Mouse (Mus musculus) heart, embryonic 16.5 days (tissue): ENCODE measurements around the gene Dnal4. TPM values are rescaled to one million over a fixed set of nuclear protein-coding genes. Genes with fewer than 3 reads are reported as not detected.

Source experiments
- ATAC-seq: fragments of 200-750 bp; cut with Nextera tagmentation; replicated peaks from 2 replicates; pipeline ENCODE4 v1.8.0; 2017; ENCODE audit warnings: moderate number of reproducible peaks; ENCODE audit not compliant: insufficient read depth, low FRiP score; ENCODE audit errors: extremely low read depth
- H3K27ac ChIP-seq: fragments of 300-500 bp; sonication (generic); 2 replicates; pipeline ENCODE4 v1.5.1; 2014; ENCODE audit warnings: mild to moderate bottlenecking, low read length, control low read depth, moderate library complexity
- H3K27me3 ChIP-seq: fragments of 300-500 bp; sonication (generic); 2 replicates; pipeline ENCODE4 v1.6.1; 2014; ENCODE audit warnings: low read length, mixed read lengths; ENCODE audit not compliant: control insufficient read depth, insufficient read depth
- H3K36me3 ChIP-seq: fragments of 300-500 bp; sonication (generic); 2 replicates; pipeline ENCODE4 v1.6.1; 2014; ENCODE audit not compliant: control insufficient read depth, insufficient read depth
- H3K4me1 ChIP-seq: fragments of 300-500 bp; sonication (generic); 2 replicates; pipeline ENCODE4 v1.6.1; 2014; ENCODE audit warnings: low read length, mixed read lengths; ENCODE audit not compliant: control insufficient read depth, insufficient read depth
- H3K4me2 ChIP-seq: fragments of 300-500 bp; sonication (generic); 2 replicates; pipeline ENCODE4 v1.6.1; 2014; ENCODE audit warnings: low read depth, mild to moderate bottlenecking, control low read depth, low read length
- H3K4me3 ChIP-seq: fragments of 300-500 bp; sonication (generic); 2 replicates; pipeline ENCODE4 v1.5.1; 2014; ENCODE audit warnings: mild to moderate bottlenecking, control low read depth, low read length
- H3K9ac ChIP-seq: fragments of 300-500 bp; sonication (generic); 2 replicates; pipeline ENCODE4 v1.6.1; 2014; ENCODE audit warnings: low read length, control low read depth
- H3K9me3 ChIP-seq: fragments of 300-500 bp; sonication (generic); replicated peaks from 2 replicates; pipeline ENCODE4 v1.6.1; 2016; ENCODE audit warnings: low read length; ENCODE audit not compliant: control insufficient read depth
- WGBS: fragments of 180-500 bp; shearing (Covaris S2); extraction: QIAGEN DNeasy Blood & Tissue Kit; methylation state at CpG from one replicate; pipeline ENCODE4 v1.1.7; 2014; 5-methylcytosine and 5-hydroxymethylcytosine counted together
- polyA plus RNA-seq: library from polyadenylated mRNA; unstranded; fragments of >200 nt; fragmentation: Nextera tagmentation; extraction: Ambion mirVana; gene quantifications from 2 replicates; pipeline ENCODE4 v1.2.1, GENCODE M21; 2015

Dnal4 gene
- polyA plus RNA-seq: 43.5 and 45.3 TPM in 2 replicates

DNA sequence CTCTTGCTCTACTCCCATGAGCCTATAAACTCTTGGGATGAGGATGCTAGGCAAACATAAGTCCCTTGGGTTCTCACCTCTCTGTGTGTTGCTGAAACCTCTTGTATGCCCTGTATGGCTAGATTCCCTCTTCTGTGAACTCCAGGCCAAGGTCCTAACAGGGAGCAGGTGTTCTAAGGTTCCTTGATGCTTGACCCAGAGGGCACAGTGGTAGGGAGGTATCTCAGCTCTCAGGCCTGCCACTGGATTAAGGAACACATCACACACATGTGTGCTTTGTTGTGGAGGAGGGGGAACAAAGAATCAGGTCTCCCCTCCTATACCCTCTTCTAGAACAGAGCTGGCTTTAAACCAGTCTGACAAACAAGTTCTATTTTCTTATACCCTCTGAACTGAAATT lies at the start of gene Dnal4:
Gene Dnal4 (minus strand): TSS at position 101 of the 400 bp plus-strand sequence.
- Histone ChIP-seq H3K4me2 (no peak within 1 kb of the TSS), H3K9me3 (no peaks in the 10 kb centered on the region), H3K27me3 (no peaks in the 10 kb centered on the region), H3K4me3 (no peak within 1 kb of the TSS), H3K9ac (no peak within 1 kb of the TSS), H3K4me1 (peaks cover 6% of the 10 kb centered on the region), H3K36me3 (no peaks in the 10 kb centered on the region), H3K27ac (no peak within 1 kb of the TSS)
- no peak for ATAC-seq

DNA sequence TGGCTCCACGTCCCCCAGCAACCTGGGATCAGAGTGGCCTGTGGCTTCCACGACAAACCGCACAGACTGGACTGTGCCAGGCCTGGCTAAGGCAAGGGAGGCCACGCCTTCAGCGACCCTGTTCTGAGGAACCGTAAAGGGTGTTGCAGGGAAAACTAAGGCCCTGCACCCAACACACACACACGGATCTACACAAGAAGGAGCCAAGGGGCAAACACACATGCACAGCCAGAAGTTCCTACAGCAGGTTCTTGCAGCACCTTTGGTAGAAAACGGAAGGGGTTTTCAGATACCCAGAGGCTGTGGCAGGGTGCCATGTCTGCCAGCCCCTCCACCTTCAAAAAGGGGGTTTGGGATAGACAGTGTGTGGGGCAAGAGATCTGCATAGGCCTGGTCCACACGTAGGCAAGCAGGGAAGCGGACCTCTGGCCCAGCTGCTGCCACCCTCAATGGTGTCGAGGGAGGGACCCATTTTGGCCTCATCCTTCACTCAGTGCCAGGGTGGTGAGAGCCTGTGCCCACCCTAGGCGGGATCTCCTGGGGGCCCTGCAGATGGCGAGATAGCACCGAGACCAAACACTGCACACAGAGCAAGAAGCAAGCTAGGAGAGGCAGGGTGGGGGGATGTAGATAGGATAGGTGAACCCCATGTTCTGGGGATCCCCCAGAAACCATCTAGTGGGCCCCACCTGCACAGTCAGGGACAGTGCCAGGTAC lies 49.6 kb upstream of the Dnal4 start:
- H3K9ac ChIP-seq: no peak overlapping the region
- no peak overlapping the region for H3K4me2 ChIP-seq
- no peak overlapping the region for H3K27ac ChIP-seq
- peaks cover 24% of the 10 kb centered on the region for H3K36me3 ChIP-seq
- H3K4me1 ChIP-seq: peaks cover 39% of the 10 kb centered on the region
- no peaks in the 10 kb centered on the region for H3K9me3 ChIP-seq
- H3K27me3 ChIP-seq: no peaks in the 10 kb centered on the region
- no peak overlapping the region for H3K4me3 ChIP-seq
- 87% methylated on average over 14 of the region's 14 CpGs for WGBS
- ATAC-seq: no peak

DNA sequence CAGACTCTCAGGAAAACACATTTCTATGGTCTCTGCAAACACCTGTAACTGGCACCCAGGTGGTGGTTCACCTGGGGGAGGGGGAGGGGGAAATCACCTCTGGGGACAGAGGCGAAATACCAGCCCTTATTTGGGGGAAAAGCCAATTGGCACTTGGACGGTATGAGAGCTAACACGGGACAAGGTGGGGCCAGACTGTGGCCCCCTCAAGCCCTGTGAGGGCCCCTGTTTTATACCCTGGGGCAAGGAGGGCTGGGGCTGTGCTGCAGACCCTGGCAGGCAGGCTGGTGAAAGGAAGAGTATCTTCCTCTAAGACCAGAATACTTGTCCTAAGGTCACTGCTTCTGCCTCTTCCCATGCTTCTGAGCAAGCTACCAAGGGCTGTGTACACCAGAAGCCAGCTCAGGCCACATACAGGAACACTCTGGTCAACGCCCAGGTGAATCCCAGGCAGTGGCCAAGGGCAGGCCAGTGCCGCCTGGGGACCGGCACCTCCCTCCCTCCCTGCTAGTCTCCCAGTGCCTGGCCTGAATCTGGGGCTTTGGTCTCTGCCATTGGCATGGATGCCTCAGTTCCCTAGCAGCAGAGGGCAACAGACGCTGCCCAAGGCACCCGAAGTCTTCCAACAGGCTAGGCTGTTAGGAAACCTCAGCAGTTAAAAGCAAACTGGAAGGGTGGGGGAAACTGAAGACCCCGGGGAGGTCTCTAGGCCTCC lies 48.7 kb upstream of the Dnal4 start:
- H3K9me3 ChIP-seq: no peaks in the 10 kb centered on the region
- peaks cover 18% of the 10 kb centered on the region for H3K36me3 ChIP-seq
- WGBS: 83% methylated on average over 9 of the region's 9 CpGs
- peaks cover 34% of the 10 kb centered on the region for H3K4me1 ChIP-seq
- H3K27ac ChIP-seq: no peak overlapping the region
- no peaks in the 10 kb centered on the region for H3K27me3 ChIP-seq
- H3K9ac ChIP-seq: 0 out of 2 replicates have a peak overlapping the region, but pooled peaks have one; percentile 3
- no peak for ATAC-seq
- no peak overlapping the region for H3K4me3 ChIP-seq
- no peak overlapping the region for H3K4me2 ChIP-seq

DNA sequence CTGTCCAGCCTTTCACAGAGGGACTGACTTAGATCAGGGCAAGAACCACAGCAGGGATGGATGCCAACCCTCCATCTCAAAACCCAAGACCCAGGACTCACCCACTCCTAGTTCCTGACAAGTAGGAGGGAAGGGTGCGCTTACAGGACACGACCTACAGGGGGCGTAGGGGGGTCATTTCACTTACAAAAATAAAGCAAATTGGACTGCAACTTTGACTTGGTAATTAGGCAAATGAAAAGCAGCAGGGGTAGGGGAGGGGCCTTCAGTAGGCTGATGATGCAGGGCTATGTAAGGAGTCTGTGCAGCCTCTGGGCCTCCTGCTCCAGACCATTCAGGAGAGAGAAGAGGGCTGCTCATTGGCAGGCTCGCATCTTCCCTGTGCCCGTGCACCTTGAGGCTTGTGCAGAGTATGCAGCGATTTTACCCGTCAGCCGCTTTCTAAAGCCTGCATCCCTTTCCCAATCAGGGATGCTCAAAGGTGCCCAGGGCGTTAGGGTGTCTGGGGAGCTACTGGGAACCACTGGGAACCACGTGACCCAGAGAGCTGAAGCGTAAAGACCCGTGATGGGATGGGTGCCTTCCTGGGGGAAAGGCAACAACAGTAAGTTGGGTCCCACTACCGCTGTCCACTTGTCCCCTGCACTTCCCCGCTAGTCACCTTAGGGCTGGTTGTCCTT lies 47.6 kb upstream of the Dnal4 start:
- H3K9me3 ChIP-seq: no peaks in the 10 kb centered on the region
- no peaks in the 10 kb centered on the region for H3K27me3 ChIP-seq
- no peak overlapping the region for H3K27ac ChIP-seq
- peaks cover 30% of the 10 kb centered on the region for H3K4me1 ChIP-seq
- H3K36me3 ChIP-seq: peaks cover 18% of the 10 kb centered on the region
- no peak overlapping the region for H3K4me3 ChIP-seq
- no peak overlapping the region for H3K9ac ChIP-seq
- no peak overlapping the region for H3K4me2 ChIP-seq
- WGBS: 66% methylated on average over 14 of the region's 14 CpGs
- no peak for ATAC-seq

DNA sequence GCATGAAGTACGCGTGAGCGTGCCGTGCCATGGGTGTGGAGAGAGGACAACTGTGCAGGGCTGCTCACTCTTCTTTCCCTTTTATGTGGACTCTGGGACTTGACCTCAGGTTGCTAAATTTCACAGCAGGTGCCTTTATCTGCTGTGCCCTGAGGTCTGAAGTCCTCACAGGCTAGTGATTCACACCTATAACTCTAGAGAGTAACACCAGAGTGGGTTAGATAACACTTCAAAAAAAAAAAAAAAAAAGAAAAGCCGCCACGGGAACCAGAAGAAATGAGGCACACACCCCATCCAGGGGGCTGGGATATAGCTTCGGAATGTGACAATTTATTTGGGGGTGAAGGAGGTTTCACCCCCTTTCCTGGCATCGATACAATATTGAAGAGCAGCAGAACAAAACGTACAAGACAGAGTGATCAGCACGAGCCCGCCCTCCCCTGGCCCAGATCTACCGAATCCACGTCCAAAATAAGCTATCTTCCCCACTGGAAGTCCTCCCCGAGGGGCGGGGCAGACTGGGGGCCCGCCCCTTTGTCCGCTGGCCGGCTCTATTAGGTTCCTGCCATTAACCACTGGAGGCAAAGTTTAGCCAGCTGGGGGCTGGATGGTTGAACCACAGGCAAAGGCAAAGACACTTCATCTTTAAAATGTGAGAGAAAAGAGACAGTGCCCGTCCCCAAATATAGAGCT lies 46.1 kb upstream of the Dnal4 start:
- 57% methylated on average over 19 of the region's 19 CpGs for WGBS
- no peaks in the 10 kb centered on the region for H3K27me3 ChIP-seq
- no peak overlapping the region for H3K4me2 ChIP-seq
- 0 out of 2 replicates have a peak, but pooled peaks have one; percentile 20 for ATAC-seq
- H3K9ac ChIP-seq: no peak overlapping the region
- H3K27ac ChIP-seq: no peak overlapping the region
- no peak overlapping the region for H3K4me3 ChIP-seq
- no peaks in the 10 kb centered on the region; the same call in 1 of the 2 replicates for H3K9me3 ChIP-seq
- H3K36me3 ChIP-seq: peaks cover 16% of the 10 kb centered on the region
- H3K4me1 ChIP-seq: peaks cover 24% of the 10 kb centered on the region

DNA sequence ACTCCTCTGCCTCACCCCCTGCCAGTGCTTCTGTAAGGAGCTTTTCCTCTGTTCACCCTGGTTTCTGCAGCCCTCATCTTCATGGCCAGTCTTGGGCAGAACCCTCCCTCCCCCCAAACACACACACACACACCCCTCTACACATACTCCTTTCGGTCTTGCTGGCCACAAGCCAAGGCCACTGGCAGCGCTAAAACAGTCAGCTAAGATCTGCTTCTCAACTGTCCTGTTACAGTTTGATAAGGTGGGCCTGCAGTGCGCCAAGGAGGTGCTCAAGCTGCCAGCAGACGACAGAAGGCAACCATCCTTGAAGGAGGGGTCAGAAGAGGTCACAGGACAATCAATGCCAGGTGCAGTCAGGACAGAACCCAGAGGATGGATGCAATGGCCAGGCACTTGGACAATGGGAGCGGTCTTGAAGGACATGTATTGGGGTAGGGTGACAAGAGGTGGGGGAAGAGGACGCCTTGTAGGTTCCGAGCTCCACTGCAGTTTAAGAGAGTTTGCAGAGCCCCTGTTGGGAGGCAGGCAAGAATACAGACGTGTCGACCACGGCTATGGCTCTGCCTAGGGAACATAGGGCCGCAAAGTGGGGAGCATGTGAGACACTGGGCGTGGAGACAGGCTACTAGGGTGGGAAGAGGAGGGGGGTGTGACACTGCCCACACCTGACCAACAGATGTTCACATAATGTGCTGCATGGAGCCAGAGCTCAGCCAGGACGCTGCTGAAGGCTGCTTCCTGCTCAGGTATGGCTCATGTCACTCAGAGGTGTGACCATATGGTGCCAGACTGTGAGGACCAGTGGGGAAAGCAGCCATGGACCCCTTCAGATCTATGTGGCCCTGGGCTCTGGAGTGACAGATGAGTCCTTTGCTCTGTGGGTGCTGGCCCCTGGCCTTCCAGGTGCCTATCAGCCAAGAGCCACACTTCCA lies 44.9 kb upstream of the Dnal4 start:
- Histone ChIP-seq H3K9ac (no peak overlapping the region), H3K9me3 (peaks cover 5% of the 10 kb centered on the region), H3K4me3 (no peak overlapping the region), H3K4me1 (peaks cover 23% of the 10 kb centered on the region), H3K27me3 (no peaks in the 10 kb centered on the region), H3K36me3 (peaks cover 8% of the 10 kb centered on the region), H3K27ac (no peak overlapping the region; the same call in 1 of the 2 replicates), H3K4me2 (no peak overlapping the region)
- WGBS: 50% methylated on average over 13 of the region's 13 CpGs
- ATAC-seq: no peak

DNA sequence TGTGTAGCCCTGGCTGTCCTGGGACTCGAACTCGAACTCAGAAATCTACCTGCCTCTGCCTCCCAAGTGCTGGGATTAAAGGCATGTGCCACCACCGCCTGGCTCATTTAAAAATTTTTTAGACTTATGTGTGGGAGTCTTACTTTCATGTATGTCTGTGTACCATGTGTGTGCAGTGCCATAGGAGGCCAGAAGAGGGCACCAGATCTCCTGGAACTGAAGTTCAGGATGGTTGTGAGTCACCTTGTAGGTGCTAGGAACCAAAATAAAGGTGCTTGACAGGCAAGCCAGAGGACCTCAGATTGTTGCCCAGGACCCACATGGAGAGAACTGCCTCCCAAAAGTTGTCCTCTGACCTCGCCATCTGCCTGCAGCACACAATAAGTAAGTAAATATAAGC lies 40.7 kb upstream of the Dnal4 start:
- no peak overlapping the region for H3K4me3 ChIP-seq
- no peak overlapping the region for H3K27ac ChIP-seq
- peaks cover 10% of the 10 kb centered on the region for H3K4me1 ChIP-seq
- H3K4me2 ChIP-seq: no peak overlapping the region
- H3K27me3 ChIP-seq: no peaks in the 10 kb centered on the region
- peaks cover 5% of the 10 kb centered on the region for H3K9me3 ChIP-seq
- no peak for ATAC-seq
- H3K36me3 ChIP-seq: peaks cover 2% of the 10 kb centered on the region; the same call in 1 of the 2 replicates
- WGBS: 83% methylated on average over 4 of the region's 4 CpGs
- H3K9ac ChIP-seq: no peak overlapping the region

DNA sequence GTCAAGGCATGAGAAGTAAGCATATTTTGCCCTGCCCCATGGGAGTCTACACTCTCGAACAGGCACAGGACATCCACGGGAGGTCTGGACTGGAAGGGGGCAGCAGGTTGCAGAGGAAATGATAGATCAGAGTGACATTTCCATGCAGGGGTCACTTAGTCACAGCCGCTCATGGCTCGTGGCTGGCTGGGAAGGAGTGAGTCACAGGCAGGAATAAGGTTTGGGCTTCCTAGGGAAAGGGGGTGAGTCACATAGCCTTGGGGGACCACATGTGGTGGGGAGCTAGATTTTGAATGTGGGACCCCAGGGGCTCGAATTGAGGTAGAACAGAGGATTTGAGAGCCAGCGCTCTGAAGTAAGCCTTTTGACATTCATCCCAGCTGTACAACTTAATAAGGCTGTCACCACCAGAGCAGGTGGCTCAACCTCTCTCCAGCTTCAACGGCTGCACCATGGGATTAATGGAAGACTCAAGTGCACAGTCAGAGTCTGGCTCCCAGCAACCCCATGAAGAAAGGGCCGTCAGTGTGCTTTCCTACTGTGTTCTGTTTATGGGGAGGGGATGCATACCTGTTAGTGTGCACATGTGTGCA lies 36.1 kb upstream of the Dnal4 start:
- Histone ChIP-seq H3K9ac (no peak overlapping the region), H3K27ac (no peak overlapping the region), H3K4me2 (no peak overlapping the region), H3K9me3 (peaks cover 5% of the 10 kb centered on the region), H3K27me3 (peaks cover 5% of the 10 kb centered on the region), H3K4me1 (no peaks in the 10 kb centered on the region), H3K36me3 (no peaks in the 10 kb centered on the region), H3K4me3 (no peak overlapping the region)
- no peak for ATAC-seq
- WGBS: 41% methylated on average over 8 of the region's 8 CpGs
